Mouse (Mus musculus) liver, embryonic 11.5 days (tissue): ENCODE measurements around the gene Platr17. TPM values are rescaled to one million over a fixed set of nuclear protein-coding genes. Genes with fewer than 3 reads are reported as not detected.

Source experiments
- ATAC-seq: fragments of 200-750 bp; cut with Nextera tagmentation; replicated peaks from 2 replicates; pipeline ENCODE4 v1.8.0; 2017; ENCODE audit warnings: moderate number of reproducible peaks, mild to moderate bottlenecking, moderate TSS enrichment, moderate library complexity; ENCODE audit not compliant: low FRiP score
- DNase-seq: peaks from one replicate; pipeline ENCODE4 v3.0.0-alpha.2; 2017; ENCODE audit warnings: low spot score
- H3K27ac ChIP-seq: fragments of 300-500 bp; sonication (generic); 2 replicates; pipeline ENCODE4 v1.5.1; 2014; ENCODE audit warnings: mild to moderate bottlenecking, low read depth, low read length, control low read depth
- H3K27me3 ChIP-seq: fragments of 300-500 bp; sonication (generic); replicated peaks from 2 replicates; pipeline ENCODE4 v1.6.1; 2014; ENCODE audit warnings: low read length, mixed read lengths; ENCODE audit not compliant: control insufficient read depth, insufficient read depth
- H3K36me3 ChIP-seq: fragments of 300-500 bp; sonication (generic); 2 replicates; pipeline ENCODE4 v1.6.1; 2014; ENCODE audit warnings: mild to moderate bottlenecking, low read length, moderate library complexity, mixed read lengths; ENCODE audit not compliant: control insufficient read depth, insufficient read depth
- H3K4me1 ChIP-seq: fragments of 300-500 bp; sonication (generic); replicated peaks from 2 replicates; pipeline ENCODE4 v1.6.1; 2014; ENCODE audit warnings: low read length, mixed read lengths; ENCODE audit not compliant: control insufficient read depth, insufficient read depth
- H3K4me2 ChIP-seq: fragments of 300-500 bp; sonication (generic); 2 replicates; pipeline ENCODE4 v1.6.1; 2014; ENCODE audit warnings: mild to moderate bottlenecking, control low read depth, moderate library complexity
- H3K4me3 ChIP-seq: fragments of 300-500 bp; sonication (generic); 2 replicates; pipeline ENCODE4 v1.5.1; 2014; ENCODE audit warnings: low read depth, low read length, control low read depth
- H3K9ac ChIP-seq: fragments of 300-500 bp; sonication (generic); 2 replicates; pipeline ENCODE4 v1.6.1; 2014; ENCODE audit warnings: low read depth, low read length, control low read depth
- H3K9me3 ChIP-seq: fragments of 300-500 bp; sonication (generic); 2 replicates; pipeline ENCODE4 v1.6.1; 2016; ENCODE audit warnings: low read length, inconsistent platforms, mixed read lengths; ENCODE audit not compliant: control insufficient read depth
- WGBS: fragments of 180-500 bp; shearing (Covaris S2); extraction: QIAGEN DNeasy Blood & Tissue Kit; methylation state at CpG from one replicate; pipeline ENCODE4 v1.1.7; 2014; 5-methylcytosine and 5-hydroxymethylcytosine counted together
- polyA plus RNA-seq: library from polyadenylated mRNA; unstranded; fragments of >200 nt; fragmentation: Nextera tagmentation; extraction: Ambion mirVana; gene quantifications from 2 replicates; pipeline ENCODE4 v1.2.1, GENCODE M21; 2014

Platr17 gene
- polyA plus RNA-seq, 1 experiment from 2014 or later = 2.2 TPM

GRCm38 (mm10) chr17:33930280-33931158, 25.6 kb downstream of the Platr17 start:
- Histone ChIP-seq H3K4me1 (peaks cover 19% of the 10 kb centered on the region), H3K4me2 (peak overlapping the region; percentile 99), H3K9ac (peak overlapping the region; percentile 92), H3K27ac (peak overlapping the region; percentile 98), H3K36me3 (peaks cover 11% of the 10 kb centered on the region; the same call in 1 of the 2 replicates), H3K27me3 (no peaks in the 10 kb centered on the region), H3K4me3 (peak overlapping the region; percentile 91), H3K9me3 (no peaks in the 10 kb centered on the region)
- ATAC-seq = peak; percentile 33; the same call in 1 of the 2 replicates
- peak; percentile 67 for DNase-seq
- WGBS = under 1% methylated on average over 45 of the region's 45 CpGs

DNA sequence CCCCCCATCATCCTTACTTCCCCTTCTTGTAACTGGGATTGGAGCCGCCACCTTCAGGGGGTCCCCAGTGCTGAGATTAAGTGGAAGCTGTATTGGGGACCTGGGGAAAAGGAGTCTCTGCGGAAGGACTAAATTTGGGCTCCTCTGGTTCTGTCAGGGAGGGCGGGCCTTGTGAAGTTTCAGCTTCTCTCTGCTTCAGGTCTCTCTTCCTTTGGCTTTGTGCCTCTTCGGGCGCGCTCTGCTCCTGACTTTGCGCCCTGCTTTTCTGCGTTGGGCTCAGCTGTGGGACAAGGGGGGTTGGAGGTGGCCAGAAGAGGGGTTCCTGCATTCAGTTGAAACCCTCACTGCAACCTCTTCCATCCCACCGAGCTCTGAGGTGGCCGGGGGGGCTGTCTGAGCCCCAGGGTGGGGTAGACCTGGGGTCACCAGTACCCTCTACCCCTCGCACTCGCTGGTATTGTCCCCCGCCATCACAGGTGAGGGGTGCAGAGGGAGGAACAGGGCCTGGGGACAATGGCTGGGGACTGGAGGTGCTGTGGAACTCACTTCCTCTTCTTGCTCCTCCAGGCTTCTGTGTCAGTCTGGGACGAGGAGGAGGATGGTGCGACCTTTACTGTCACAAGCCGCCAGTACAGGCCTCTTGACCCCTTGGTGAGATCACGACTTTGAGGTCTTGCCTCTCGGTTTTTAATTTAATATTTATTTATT, 26.4 kb downstream of the Platr17 start:
- DNase-seq (no peak), ATAC-seq (no peak)
- Histone ChIP-seq H3K27ac (peak overlapping the region; percentile 22; the same call in 1 of the 2 replicates), H3K9me3 (no peaks in the 10 kb centered on the region), H3K27me3 (no peaks in the 10 kb centered on the region), H3K4me3 (peak overlapping the region; percentile 91), H3K4me1 (peaks cover 19% of the 10 kb centered on the region), H3K9ac (peak overlapping the region; percentile 92), H3K4me2 (peak overlapping the region; percentile 99), H3K36me3 (peaks cover 11% of the 10 kb centered on the region; the same call in 1 of the 2 replicates)
- whole genome bisulfite sequencing = 46% methylated on average over 18 of the region's 18 CpGs

DNA sequence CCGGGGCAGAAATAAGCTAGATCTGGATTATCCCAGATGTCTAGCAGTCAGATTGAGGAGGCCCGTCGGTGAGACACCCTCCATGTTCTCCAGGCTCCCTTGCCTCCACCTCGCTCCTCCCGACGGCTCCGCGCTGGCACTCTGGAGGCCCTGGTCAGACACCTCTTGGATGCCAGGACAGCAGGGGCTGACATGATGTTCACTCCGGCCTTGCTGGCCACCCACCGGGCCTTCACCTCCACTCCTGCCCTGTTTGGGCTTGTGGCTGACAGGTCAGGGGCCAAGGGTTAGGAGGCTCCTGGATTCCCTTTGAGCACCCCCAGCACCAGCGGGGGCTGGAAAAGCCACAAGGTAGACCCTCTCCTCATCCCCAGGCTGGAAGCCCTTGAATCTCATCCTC, 27.0 kb downstream of the Platr17 start:
- no peak for DNase-seq
- no peak overlapping the region for H3K27ac ChIP-seq
- H3K4me3 ChIP-seq = no peak overlapping the region
- 94% methylated on average over 11 of the region's 11 CpGs for whole genome bisulfite sequencing
- H3K27me3 ChIP-seq = no peaks in the 10 kb centered on the region
- no peak for ATAC-seq
- H3K4me1 ChIP-seq = peaks cover 19% of the 10 kb centered on the region
- no peaks in the 10 kb centered on the region for H3K9me3 ChIP-seq
- peaks cover 11% of the 10 kb centered on the region; the same call in 1 of the 2 replicates for H3K36me3 ChIP-seq
- no peak overlapping the region for H3K4me2 ChIP-seq
- no peak overlapping the region for H3K9ac ChIP-seq

- no peaks in the 10 kb centered on the region for H3K27me3 ChIP-seq
- ATAC-seq (no peak), DNase-seq (no peak)
- H3K27ac ChIP-seq = no peak overlapping the region
- H3K4me3 ChIP-seq = no peak overlapping the region
- 88% methylated on average over 14 of the region's 14 CpGs for WGBS
- H3K4me1 ChIP-seq = peaks cover 19% of the 10 kb centered on the region
- H3K36me3 ChIP-seq = peaks cover 14% of the 10 kb centered on the region; the same call in 1 of the 2 replicates
- H3K4me2 ChIP-seq = no peak overlapping the region
- no peaks in the 10 kb centered on the region for H3K9me3 ChIP-seq
- no peak overlapping the region for H3K9ac ChIP-seq
These were observed 27.5 kb downstream of the Platr17 start for GRCm38 (mm10) chr17:33932448-33932847.

GRCm38 (mm10) chr17:33932970-33933369, 28.0 kb downstream of the Platr17 start:
- WGBS = 87% methylated on average over 15 of the region's 15 CpGs
- H3K27ac ChIP-seq = no peak overlapping the region
- H3K4me3 ChIP-seq = no peak overlapping the region
- DNase-seq = no peak
- no peak overlapping the region for H3K4me2 ChIP-seq
- H3K27me3 ChIP-seq = no peaks in the 10 kb centered on the region
- H3K9me3 ChIP-seq = no peaks in the 10 kb centered on the region
- H3K4me1 ChIP-seq = peaks cover 16% of the 10 kb centered on the region
- H3K9ac ChIP-seq = no peak overlapping the region
- peaks cover 14% of the 10 kb centered on the region; the same call in 1 of the 2 replicates for H3K36me3 ChIP-seq
- ATAC-seq = no peak

DNA sequence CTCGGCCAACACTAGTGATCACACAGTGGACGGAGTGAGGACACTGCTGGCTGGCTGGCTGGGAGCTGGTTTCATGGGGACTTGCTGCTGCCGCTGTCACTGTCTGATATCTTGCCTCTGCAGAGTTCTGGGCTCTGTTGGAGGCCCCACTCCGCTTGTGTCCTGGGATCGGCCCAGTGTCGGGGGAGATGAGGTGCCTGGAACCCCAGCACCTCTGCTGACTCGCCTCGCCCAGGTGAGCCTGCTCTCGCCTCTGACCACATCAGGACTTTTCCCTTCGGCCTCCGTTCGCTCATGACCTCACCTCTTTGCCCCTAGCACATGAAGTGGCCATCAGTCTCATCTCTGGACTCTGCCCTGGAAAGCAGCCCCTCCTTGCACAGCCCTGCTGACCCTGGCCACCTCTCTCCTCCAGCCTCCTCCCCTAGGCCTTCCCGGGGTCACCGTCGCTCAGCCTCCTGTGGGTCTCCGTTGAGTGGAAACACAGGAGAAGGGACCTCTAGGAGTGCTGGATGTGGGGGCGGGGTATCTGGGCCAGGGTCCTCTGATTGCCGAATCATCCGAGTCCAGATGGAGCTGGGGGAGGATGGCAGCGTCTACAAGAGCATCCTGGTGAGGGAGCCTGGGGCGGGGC, 30.6 kb downstream of the Platr17 start:
- peaks cover 19% of the 10 kb centered on the region; the same call in 1 of the 2 replicates for H3K36me3 ChIP-seq
- H3K4me2 ChIP-seq = no peak overlapping the region; the same call in 1 of the 2 replicates
- no peak overlapping the region for H3K9ac ChIP-seq
- no peak for DNase-seq
- no peak for ATAC-seq
- H3K27ac ChIP-seq = no peak overlapping the region
- WGBS = 90% methylated on average over 21 of the region's 21 CpGs
- H3K4me3 ChIP-seq = no peak overlapping the region
- peaks cover 22% of the 10 kb centered on the region for H3K4me1 ChIP-seq
- no peaks in the 10 kb centered on the region for H3K9me3 ChIP-seq
- no peaks in the 10 kb centered on the region for H3K27me3 ChIP-seq

DNA sequence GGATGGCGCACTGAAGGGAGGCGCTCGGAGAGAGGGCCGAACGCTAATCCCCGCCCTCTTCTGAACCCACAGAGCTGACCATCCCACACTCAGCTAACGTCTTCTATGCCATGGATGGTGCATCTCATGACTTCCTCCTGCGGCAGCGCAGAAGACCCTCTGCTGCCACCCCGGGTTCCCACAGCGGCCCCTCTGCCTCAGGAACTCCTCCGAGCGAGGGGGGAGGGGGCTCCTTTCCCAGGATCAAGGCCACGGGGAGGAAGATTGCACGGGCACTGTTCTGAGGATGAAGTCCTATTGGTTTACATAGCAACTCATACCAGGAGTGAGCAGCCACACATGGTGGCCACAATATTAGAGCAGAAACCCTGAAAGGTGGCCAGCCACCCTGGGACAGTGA, 32.1 kb downstream of the Platr17 start:
- H3K36me3 ChIP-seq = peaks cover 19% of the 10 kb centered on the region; the same call in 1 of the 2 replicates
- no peaks in the 10 kb centered on the region for H3K27me3 ChIP-seq
- no peak overlapping the region; the same call in 1 of the 2 replicates for H3K27ac ChIP-seq
- H3K4me1 ChIP-seq = peaks cover 19% of the 10 kb centered on the region
- no peak overlapping the region for H3K4me3 ChIP-seq
- H3K9me3 ChIP-seq = no peaks in the 10 kb centered on the region
- DNase-seq = no peak
- no peak overlapping the region for H3K9ac ChIP-seq
- no peak overlapping the region for H3K4me2 ChIP-seq
- 83% methylated on average over 15 of the region's 15 CpGs for WGBS
- no peak for ATAC-seq

DNA sequence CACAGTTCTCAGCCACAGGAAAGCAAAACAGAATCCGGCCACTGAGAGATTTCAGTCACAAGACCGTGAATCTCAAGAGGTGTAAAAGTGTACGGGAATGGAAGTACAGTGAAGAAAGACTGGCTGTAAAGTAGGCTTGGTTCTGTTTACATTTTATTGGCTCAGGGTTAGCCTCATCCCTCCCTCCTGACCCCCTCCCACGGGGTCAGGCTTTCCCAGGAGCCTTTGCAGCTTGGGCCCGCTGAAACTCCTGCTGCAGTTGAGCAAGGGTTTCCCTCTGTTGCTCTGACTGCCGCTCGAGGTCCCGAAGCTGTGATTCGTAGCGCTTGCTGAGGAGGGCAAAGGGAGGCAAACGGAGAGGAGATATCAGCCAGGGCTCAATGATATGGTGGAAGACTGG, 33.8 kb downstream of the Platr17 start:
- no peak for ATAC-seq
- DNase-seq = no peak
- peak overlapping the region; percentile 83 for H3K9ac ChIP-seq
- peak overlapping the region; percentile 91 for H3K4me3 ChIP-seq
- H3K27ac ChIP-seq = no peak overlapping the region
- H3K36me3 ChIP-seq = peaks cover 26% of the 10 kb centered on the region; the same call in 1 of the 2 replicates
- H3K4me1 ChIP-seq = peaks cover 19% of the 10 kb centered on the region
- H3K27me3 ChIP-seq = no peaks in the 10 kb centered on the region
- peak overlapping the region; percentile 92 for H3K4me2 ChIP-seq
- 73% methylated on average over 11 of the region's 11 CpGs for WGBS
- H3K9me3 ChIP-seq = no peaks in the 10 kb centered on the region
